Mouse (Mus musculus) lung, embryonic 16.5 days (tissue): ENCODE results near the gene Adrm1. TPM values are rescaled to one million over a fixed set of nuclear protein-coding genes. Genes with fewer than 3 reads are reported as not detected.

ENCODE experiments used
- ATAC-seq: fragments of 200-750 bp; cut with Nextera tagmentation; 2 replicates; pipeline ENCODE4 v1.8.0; 2017; ENCODE audit warnings: low read depth, mild to moderate bottlenecking, moderate library complexity
- H3K27ac ChIP-seq: fragments of 300-500 bp; sonication (generic); 2 replicates; pipeline ENCODE4 v1.5.1; 2014; ENCODE audit warnings: mild to moderate bottlenecking, control low read depth, low read length
- H3K27me3 ChIP-seq: fragments of 300-500 bp; sonication (generic); 2 replicates; pipeline ENCODE4 v1.6.1; 2014; ENCODE audit warnings: low read depth, low read length, mixed read lengths; ENCODE audit not compliant: control insufficient read depth, insufficient read depth
- H3K36me3 ChIP-seq: fragments of 300-500 bp; sonication (generic); 2 replicates; pipeline ENCODE4 v1.6.1; 2014; ENCODE audit warnings: low read length; ENCODE audit not compliant: control insufficient read depth, insufficient read depth
- H3K4me1 ChIP-seq: fragments of 300-500 bp; sonication (generic); replicated peaks from 2 replicates; pipeline ENCODE4 v1.6.1; 2014; ENCODE audit warnings: low read length, mixed read lengths; ENCODE audit not compliant: control insufficient read depth, insufficient read depth
- H3K4me2 ChIP-seq: fragments of 300-500 bp; sonication (generic); 2 replicates; pipeline ENCODE4 v1.6.1; 2014; ENCODE audit warnings: low read depth, low read length, control low read depth
- H3K4me3 ChIP-seq: fragments of 300-500 bp; sonication (generic); 2 replicates; pipeline ENCODE4 v1.5.1; 2014; ENCODE audit warnings: mild to moderate bottlenecking, low read length, control low read depth
- H3K9ac ChIP-seq: fragments of 300-500 bp; sonication (generic); 2 replicates; pipeline ENCODE4 v1.6.1; 2014; ENCODE audit warnings: low read length, control low read depth
- H3K9me3 ChIP-seq: fragments of 300-500 bp; sonication (generic); 2 replicates; pipeline ENCODE4 v1.6.1; 2016; ENCODE audit warnings: low read length; ENCODE audit not compliant: control insufficient read depth
- WGBS: fragments of 180-500 bp; shearing (Covaris S2); extraction: QIAGEN DNeasy Blood & Tissue Kit; methylation state at CpG from one replicate; pipeline ENCODE4 v1.1.7; 2014; 5-methylcytosine and 5-hydroxymethylcytosine counted together
- polyA plus RNA-seq: library from polyadenylated mRNA; unstranded; fragments of >200 nt; fragmentation: Nextera tagmentation; extraction: Ambion mirVana; gene quantifications from 2 replicates; pipeline ENCODE4 v1.2.1, GENCODE M21; 2015

The Adrm1 gene
- polyA plus RNA-seq, 1 experiment from 2014 or later, result 173 TPM

- Histone ChIP-seq H3K36me3 (no peaks in the 10 kb centered on the region), H3K4me2 (no peak overlapping the region), H3K4me1 (peaks cover 83% of the 10 kb centered on the region), H3K27ac (peak overlapping the region; percentile 75), H3K27me3 (no peaks in the 10 kb centered on the region), H3K9me3 (no peaks in the 10 kb centered on the region), H3K9ac (peak overlapping the region; percentile 20), H3K4me3 (no peak overlapping the region)
- WGBS, result 8% methylated on average over 5 of the region's 5 CpGs
- peak; percentile 26 for ATAC-seq
These were observed 47.4 kb downstream of the Adrm1 start for GRCm38 (mm10) chr2:180218677-180219076.

GRCm38 (mm10) chr2:180219145-180219943 is 48.1 kb downstream of the Adrm1 start:
- H3K4me2 ChIP-seq, result no peak overlapping the region
- peak overlapping the region; percentile 31 for H3K9ac ChIP-seq
- H3K27me3 ChIP-seq, result peaks cover 2% of the 10 kb centered on the region; the same call in 1 of the 2 replicates
- WGBS, result 61% methylated on average over 15 of the region's 15 CpGs
- H3K4me1 ChIP-seq, result peaks cover 78% of the 10 kb centered on the region
- H3K4me3 ChIP-seq, result no peak overlapping the region
- H3K9me3 ChIP-seq, result no peaks in the 10 kb centered on the region
- H3K27ac ChIP-seq, result peak overlapping the region; percentile 75
- no peak for ATAC-seq
- H3K36me3 ChIP-seq, result no peaks in the 10 kb centered on the region

GRCm38 (mm10) chr2:180220165-180220564 is 48.9 kb downstream of the Adrm1 start:
- 41% methylated on average over 9 of the region's 9 CpGs for WGBS
- no peaks in the 10 kb centered on the region for H3K36me3 ChIP-seq
- peak overlapping the region; percentile 31; the same call in 1 of the 2 replicates for H3K9ac ChIP-seq
- peaks cover 2% of the 10 kb centered on the region; the same call in 1 of the 2 replicates for H3K27me3 ChIP-seq
- no peaks in the 10 kb centered on the region for H3K9me3 ChIP-seq
- H3K4me1 ChIP-seq, result peaks cover 70% of the 10 kb centered on the region
- 0 out of 2 replicates have a peak overlapping the region, but pooled peaks have one; percentile 13 for H3K4me2 ChIP-seq
- no peak overlapping the region; the same call in 1 of the 2 replicates for H3K4me3 ChIP-seq
- peak overlapping the region; percentile 75 for H3K27ac ChIP-seq
- peak; percentile 29 for ATAC-seq

- no peak overlapping the region for H3K4me2 ChIP-seq
These were observed 49.8 kb downstream of the Adrm1 start for GRCm38 (mm10) chr2:180221051-180221450.

GRCm38 (mm10) chr2:180222250-180222649 is 51.0 kb downstream of the Adrm1 start:
- Histone ChIP-seq H3K4me1 (peaks cover 59% of the 10 kb centered on the region), H3K4me2 (peak overlapping the region; percentile 73), H3K9me3 (no peaks in the 10 kb centered on the region), H3K4me3 (peak overlapping the region; percentile 23), H3K36me3 (no peaks in the 10 kb centered on the region), H3K9ac (peak overlapping the region; percentile 51; the same call in 1 of the 2 replicates), H3K27me3 (peaks cover 5% of the 10 kb centered on the region; the same call in 1 of the 2 replicates), H3K27ac (peak overlapping the region; percentile 86)
- ATAC-seq, result peak; percentile 78
- WGBS, result 9% methylated on average over 6 of the region's 6 CpGs

More at GRCm38 (mm10) chr2:180221051-180221450, 49.8 kb downstream of the Adrm1 start:
- H3K4me1 ChIP-seq, result peaks cover 65% of the 10 kb centered on the region
- H3K27me3 ChIP-seq, result peaks cover 5% of the 10 kb centered on the region; the same call in 1 of the 2 replicates
- no peak for ATAC-seq
- no peaks in the 10 kb centered on the region for H3K36me3 ChIP-seq
- 77% methylated on average over 9 of the region's 9 CpGs for WGBS
- no peaks in the 10 kb centered on the region for H3K9me3 ChIP-seq
- H3K4me3 ChIP-seq, result no peak overlapping the region
- H3K9ac ChIP-seq, result 0 out of 2 replicates have a peak overlapping the region, but pooled peaks have one; percentile 8
- peak overlapping the region; percentile 75 for H3K27ac ChIP-seq

GRCm38 (mm10) chr2:180224647-180225043 is 53.4 kb downstream of the Adrm1 start:
- H3K4me3 ChIP-seq, result peak overlapping the region; percentile 77
- H3K9me3 ChIP-seq, result no peaks in the 10 kb centered on the region
- H3K9ac ChIP-seq, result peak overlapping the region; percentile 82
- no peaks in the 10 kb centered on the region for H3K36me3 ChIP-seq
- no peak for ATAC-seq
- peaks cover 5% of the 10 kb centered on the region; the same call in 1 of the 2 replicates for H3K27me3 ChIP-seq
- 2% methylated on average over 13 of the region's 13 CpGs for WGBS
- peak overlapping the region; percentile 86 for H3K27ac ChIP-seq
- peaks cover 50% of the 10 kb centered on the region for H3K4me1 ChIP-seq
- peak overlapping the region; percentile 73 for H3K4me2 ChIP-seq

GRCm38 (mm10) chr2:180225044-180225761 is 53.9 kb downstream of the Adrm1 start:
- peak overlapping the region; percentile 86 for H3K27ac ChIP-seq
- H3K4me3 ChIP-seq, result peak overlapping the region; percentile 77
- no peaks in the 10 kb centered on the region for H3K9me3 ChIP-seq
- 0% methylated on average over 52 of the region's 55 CpGs for WGBS
- peak; percentile 1 for ATAC-seq
- H3K4me2 ChIP-seq, result peak overlapping the region; percentile 73
- no peaks in the 10 kb centered on the region for H3K36me3 ChIP-seq
- peaks cover 47% of the 10 kb centered on the region for H3K4me1 ChIP-seq
- H3K9ac ChIP-seq, result peak overlapping the region; percentile 82
- H3K27me3 ChIP-seq, result peaks cover 5% of the 10 kb centered on the region; the same call in 1 of the 2 replicates
